Mouse (Mus musculus) kidney, postnatal 0 days (tissue): ENCODE results near the gene Ankrd55. TPM values are rescaled to one million over a fixed set of nuclear protein-coding genes. Genes with fewer than 3 reads are reported as not detected.
"Not testable (repeated sequence)": the region's sequence is repeated elsewhere in the genome, so short reads cannot be mapped to it uniquely, and the experiment has no call there.

Source experiments
- ATAC-seq: fragments of 200-750 bp; cut with Nextera tagmentation; replicated peaks from 2 replicates; pipeline ENCODE4 v1.8.0; 2017; ENCODE audit warnings: low read depth, moderate number of reproducible peaks, moderate TSS enrichment, moderate library complexity; ENCODE audit not compliant: low FRiP score
- DNase-seq: peaks from one replicate; pipeline ENCODE4 v3.0.0-alpha.2; 2016; ENCODE audit warnings: low spot score
- H3K27ac ChIP-seq: fragments of 300-500 bp; sonication (generic); 2 replicates; pipeline ENCODE4 v1.5.1; 2014; ENCODE audit warnings: mild to moderate bottlenecking
- H3K27me3 ChIP-seq: fragments of 300-500 bp; sonication (generic); 2 replicates; pipeline ENCODE4 v1.6.1; 2014; ENCODE audit warnings: low read length, mixed read lengths; ENCODE audit not compliant: insufficient read depth
- H3K36me3 ChIP-seq: fragments of 300-500 bp; sonication (generic); 2 replicates; pipeline ENCODE4 v1.6.1; 2014; ENCODE audit warnings: low read length, mixed read lengths; ENCODE audit not compliant: insufficient read depth
- H3K4me1 ChIP-seq: fragments of 300-500 bp; sonication (generic); replicated peaks from 2 replicates; pipeline ENCODE4 v1.6.1; 2014; ENCODE audit warnings: antibody characterized with exemption, low read length, mixed read lengths; ENCODE audit not compliant: insufficient read depth
- H3K4me2 ChIP-seq: fragments of 300-500 bp; sonication (generic); 2 replicates; pipeline ENCODE4 v1.6.1; 2014; ENCODE audit warnings: mild to moderate bottlenecking, low read length, moderate library complexity, mixed read lengths
- H3K4me3 ChIP-seq: fragments of 300-500 bp; sonication (generic); replicated peaks from 2 replicates; pipeline ENCODE4 v1.5.1; 2014; ENCODE audit warnings: low read depth, low read length
- H3K9ac ChIP-seq: fragments of 300-500 bp; sonication (generic); 2 replicates; pipeline ENCODE4 v1.6.1; 2014; ENCODE audit warnings: low read depth, low read length
- H3K9me3 ChIP-seq: fragments of 300-500 bp; sonication (generic); replicated peaks from 2 replicates; pipeline ENCODE4 v1.6.1; 2016; ENCODE audit warnings: low read length, inconsistent platforms, mixed read lengths
- CTCF ChIP-seq: IDR thresholded peaks from 2 replicates; pipeline ENCODE4 v1.5.1; 2016; ENCODE audit warnings: antibody characterized with exemption, low read depth, mild to moderate bottlenecking, moderate library complexity
- WGBS: fragments of 180-500 bp; shearing (Covaris S2); extraction: QIAGEN DNeasy Blood & Tissue Kit; methylation state at CpG from one replicate; pipeline ENCODE4 v1.1.7; 2014; 5-methylcytosine and 5-hydroxymethylcytosine counted together
- polyA plus RNA-seq: library from polyadenylated mRNA; unstranded; fragments of >200 nt; fragmentation: Nextera tagmentation; extraction: Ambion mirVana; gene quantifications from 2 replicates; pipeline ENCODE4 v1.2.1, GENCODE M21; 2015

Gene Ankrd55
- polyA plus RNA-seq, 1 experiment from 2014 or later, result 0.30 TPM

- Histone ChIP-seq H3K4me2 (no peak overlapping the region), H3K27me3 (no peaks in the 10 kb centered on the region), H3K9me3 (no peaks in the 10 kb centered on the region), H3K4me1 (no peaks in the 10 kb centered on the region), H3K9ac (no peak overlapping the region), H3K27ac (no peak overlapping the region), H3K4me3 (no peak overlapping the region), H3K36me3 (no peaks in the 10 kb centered on the region)
- ATAC-seq, result no peak
- no peak for TF ChIP-seq CTCF
- no peak for DNase-seq
- 59% methylated on average over 13 of the region's 13 CpGs for WGBS
Observed at GRCm38 (mm10) chr13:112426265-112427135, 138.2 kb downstream of the Ankrd55 start.

GRCm38 (mm10) chr13:112427136-112427470, 138.9 kb downstream of the Ankrd55 start:
- ATAC-seq, H3K4me1 ChIP-seq, H3K4me2 ChIP-seq, H3K27me3 ChIP-seq, H3K4me3 ChIP-seq, H3K9me3 ChIP-seq, DNase-seq, H3K9ac ChIP-seq, H3K36me3 ChIP-seq, H3K27ac ChIP-seq: not testable (repeated sequence)
- WGBS, result 91% methylated on average over 4 of the region's 4 CpGs

- DNase-seq, result no peak
- 94% methylated on average over 15 of the region's 15 CpGs for WGBS
- Histone ChIP-seq H3K4me3 (no peak overlapping the region), H3K36me3 (no peaks in the 10 kb centered on the region), H3K4me2 (no peak overlapping the region), H3K9me3 (no peaks in the 10 kb centered on the region), H3K9ac (no peak overlapping the region), H3K27ac (no peak overlapping the region), H3K27me3 (no peaks in the 10 kb centered on the region), H3K4me1 (no peaks in the 10 kb centered on the region)
- no peak for ATAC-seq
- TF ChIP-seq CTCF, result no peak
Observed at GRCm38 (mm10) chr13:112427521-112427920, 139.3 kb downstream of the Ankrd55 start.

GRCm38 (mm10) chr13:112433271-112433670, 145.0 kb downstream of the Ankrd55 start:
- Histone ChIP-seq H3K36me3 (no peaks in the 10 kb centered on the region), H3K4me1 (0 out of 2 replicates have a peak, but pooled peaks cover 6% of the 10 kb centered on the region), H3K27ac (0 out of 2 replicates have a peak overlapping the region, but pooled peaks have one; percentile 31), H3K9me3 (no peaks in the 10 kb centered on the region), H3K27me3 (no peaks in the 10 kb centered on the region), H3K9ac (no peak overlapping the region), H3K4me3 (no peak overlapping the region), H3K4me2 (no peak overlapping the region)
- ATAC-seq, result no peak
- DNase-seq, result no peak
- WGBS, result 48% methylated on average over 5 of the region's 5 CpGs
- no peak for TF ChIP-seq CTCF

Other genes with a start within 250 kb of the Ankrd55 start
- gene Il6st, start 175.6 kb downstream of the Ankrd55 start, polyA plus RNA-seq, result 24.0 and 26.0 TPM in 2 replicates